Mouse (Mus musculus) midbrain, embryonic 11.5 days (tissue): ENCODE data around the gene Atp2a1. TPM values are rescaled to one million over a fixed set of nuclear protein-coding genes. Genes with fewer than 3 reads are reported as not detected.

Source experiments
- ATAC-seq: fragments of 200-750 bp; cut with Nextera tagmentation; 2 replicates; pipeline ENCODE4 v1.8.0; 2017; ENCODE audit warnings: moderate TSS enrichment, moderate library complexity; ENCODE audit not compliant: low FRiP score
- DNase-seq: peaks from one replicate; pipeline ENCODE4 v3.0.0; 2015; ENCODE audit warnings: low spot score; ENCODE audit errors: missing footprints
- H3K27ac ChIP-seq: fragments of 300-500 bp; sonication (generic); 2 replicates; pipeline ENCODE4 v1.5.1; 2014; ENCODE audit warnings: low read depth, low read length
- H3K27me3 ChIP-seq: fragments of 300-500 bp; sonication (generic); 2 replicates; pipeline ENCODE4 v1.6.1; 2014; ENCODE audit warnings: mild to moderate bottlenecking, low read length, moderate library complexity, mixed read lengths; ENCODE audit not compliant: control insufficient read depth, insufficient read depth
- H3K36me3 ChIP-seq: fragments of 300-500 bp; sonication (generic); 2 replicates; pipeline ENCODE4 v1.6.1; 2014; ENCODE audit warnings: mild to moderate bottlenecking, low read length, moderate library complexity, mixed read lengths; ENCODE audit not compliant: control insufficient read depth, insufficient read depth
- H3K4me1 ChIP-seq: fragments of 300-500 bp; sonication (generic); 2 replicates; pipeline ENCODE4 v1.6.1; 2014; ENCODE audit warnings: low read length; ENCODE audit not compliant: control insufficient read depth, insufficient read depth
- H3K4me2 ChIP-seq: fragments of 300-500 bp; sonication (generic); 2 replicates; pipeline ENCODE4 v1.6.1; 2014; ENCODE audit warnings: mild to moderate bottlenecking, moderate library complexity
- H3K4me3 ChIP-seq: fragments of 300-500 bp; sonication (generic); 2 replicates; pipeline ENCODE4 v1.5.1; 2014; ENCODE audit warnings: low read depth, low read length
- H3K9ac ChIP-seq: fragments of 300-500 bp; sonication (generic); 2 replicates; pipeline ENCODE4 v1.6.1; 2014; ENCODE audit warnings: low read length
- H3K9me3 ChIP-seq: fragments of 300-500 bp; sonication (generic); 2 replicates; pipeline ENCODE4 v1.6.1; 2016; ENCODE audit warnings: low read length; ENCODE audit not compliant: control insufficient read depth
- WGBS: fragments of 180-500 bp; shearing (Covaris S2); extraction: QIAGEN DNeasy Blood & Tissue Kit; methylation state at CpG from one replicate; pipeline ENCODE4 v1.1.7; 2014; 5-methylcytosine and 5-hydroxymethylcytosine counted together
- polyA plus RNA-seq: library from polyadenylated mRNA; unstranded; fragments of >200 nt; fragmentation: Nextera tagmentation; extraction: Ambion mirVana; gene quantifications from 2 replicates; pipeline ENCODE4 v1.2.1, GENCODE M21; 2014

Gene Atp2a1
- polyA plus RNA-seq, 1 experiment from 2014 or later: 0.38 TPM

GRCm38 (mm10) chr7:126397221-126397620, 65.7 kb downstream of the Atp2a1 start:
- 56% methylated on average over 6 of the region's 6 CpGs for WGBS
- H3K27me3 ChIP-seq: no peaks in the 10 kb centered on the region
- no peak for ATAC-seq
- peak overlapping the region; percentile 12; the same call in 1 of the 2 replicates for H3K9ac ChIP-seq
- H3K4me3 ChIP-seq: peak overlapping the region; percentile 72; the same call in 1 of the 2 replicates
- H3K27ac ChIP-seq: no peak overlapping the region
- H3K36me3 ChIP-seq: no peaks in the 10 kb centered on the region
- peak overlapping the region; percentile 11; the same call in 1 of the 2 replicates for H3K4me2 ChIP-seq
- DNase-seq: no peak
- peaks cover 4% of the 10 kb centered on the region for H3K4me1 ChIP-seq
- H3K9me3 ChIP-seq: no peaks in the 10 kb centered on the region

DNA sequence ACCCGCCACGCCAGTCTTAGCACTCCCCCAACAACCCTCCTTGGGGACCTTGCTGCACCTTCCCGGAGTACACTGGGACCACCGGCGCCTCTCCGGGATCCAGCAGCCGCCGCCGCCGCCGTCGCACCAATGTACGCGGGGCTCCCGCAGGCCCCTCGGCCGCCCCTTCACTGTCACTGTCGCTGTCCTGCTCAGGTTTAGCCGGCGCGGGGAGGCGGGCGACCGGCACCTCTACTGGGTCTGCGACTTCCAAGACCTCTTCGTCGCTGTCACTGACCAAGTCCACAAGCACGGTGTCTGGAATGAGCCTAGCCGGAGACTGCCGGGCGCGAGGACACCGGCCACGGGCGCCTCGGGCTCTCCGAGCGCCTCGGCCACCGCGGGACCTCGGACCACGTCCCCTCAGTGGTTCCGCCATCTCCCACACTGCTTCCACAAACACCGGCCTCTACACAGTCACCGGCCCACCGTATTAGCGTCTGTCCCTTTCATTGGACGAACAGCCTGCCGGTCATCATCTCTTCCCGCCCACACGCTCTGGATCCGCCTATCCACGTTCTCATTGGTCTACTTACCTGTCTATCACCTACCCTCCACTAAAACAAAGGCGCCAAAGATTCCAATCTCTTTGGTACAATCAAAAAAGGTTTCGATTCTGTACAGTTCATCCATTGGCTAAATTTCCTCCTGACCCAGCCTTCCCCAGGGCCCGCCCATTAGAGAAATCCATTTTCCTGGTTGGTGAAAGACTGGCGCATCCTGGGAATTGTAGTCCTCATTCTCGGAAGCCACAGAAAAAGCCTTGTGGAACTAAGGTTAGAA, 66.4 kb downstream of the Atp2a1 start, which contains the start of gene Nfatc2ip:
Gene Nfatc2ip (minus strand): TSS at position 440 of the 822 bp plus-strand sequence.
- WGBS: 0% methylated on average over 59 of the region's 59 CpGs
- Histone ChIP-seq H3K4me2 (peak within 1 kb of the TSS; percentile 73), H3K9ac (peak within 1 kb of the TSS; percentile 70), H3K27me3 (no peaks in the 10 kb centered on the region), H3K4me3 (peak within 1 kb of the TSS; percentile 72), H3K9me3 (no peaks in the 10 kb centered on the region), H3K27ac (no peak within 1 kb of the TSS), H3K36me3 (no peaks in the 10 kb centered on the region), H3K4me1 (peaks cover 4% of the 10 kb centered on the region)
- DNase-seq: peak; percentile 100
- peak; percentile 100 for ATAC-seq

Other genes with a start within 250 kb of the Atp2a1 start
- gene Sbk1, start 190.5 kb downstream of the Atp2a1 start, polyA plus RNA-seq: 133 and 162 TPM in 2 replicates
- 1.8 and 2.7 TPM in 2 replicates for gene Lat, start 93.5 kb downstream of the Atp2a1 start, polyA plus RNA-seq
- gene Spns1, start 85.7 kb downstream of the Atp2a1 start, polyA plus RNA-seq: 40.8 and 45.8 TPM in 2 replicates
- gene Nfatc2ip, start 66.4 kb downstream of the Atp2a1 start, polyA plus RNA-seq: 4.8 and 4.9 TPM in 2 replicates
- not detected in 2 replicates for gene Cd19, start 48.2 kb downstream of the Atp2a1 start, polyA plus RNA-seq
- gene Rabep2, start 34.3 kb downstream of the Atp2a1 start, polyA plus RNA-seq: 17.9 and 18.0 TPM in 2 replicates
- 38.1 and 44.6 TPM in 2 replicates for gene Sh2b1, start 12.3 kb upstream of the Atp2a1 start, polyA plus RNA-seq
- gene Tufm, start 24.3 kb upstream of the Atp2a1 start, polyA plus RNA-seq: 133 and 146 TPM in 2 replicates
- 52.7 and 58.6 TPM in 2 replicates for gene Atxn2l, start 40.3 kb upstream of the Atp2a1 start, polyA plus RNA-seq
- 189 and 198 TPM in 2 replicates for gene Eif3c, start 103.3 kb upstream of the Atp2a1 start, polyA plus RNA-seq
- gene Apobr, start 121.8 kb upstream of the Atp2a1 start, polyA plus RNA-seq: 0.46 and 0.57 TPM in 2 replicates
- 22.4 and 23.4 TPM in 2 replicates for gene Cln3, start 122.7 kb upstream of the Atp2a1 start, polyA plus RNA-seq
- gene Il27, start 131.8 kb upstream of the Atp2a1 start, polyA plus RNA-seq: not detected in 2 replicates
- 2.8 and 3.4 TPM in 2 replicates for gene Nupr1, start 167.8 kb upstream of the Atp2a1 start, polyA plus RNA-seq
- 44.4 and 49.4 TPM in 2 replicates for gene Sgf29, start 186.2 kb upstream of the Atp2a1 start, polyA plus RNA-seq
- gene Sult1a1, start 213.3 kb upstream of the Atp2a1 start, polyA plus RNA-seq: 0.10 and 0.69 TPM in 2 replicates
- 158 and 180 TPM in 2 replicates for gene Bola2, start 232.3 kb upstream of the Atp2a1 start, polyA plus RNA-seq
- gene Slx1b, start 232.7 kb upstream of the Atp2a1 start, polyA plus RNA-seq: 10.2 and 10.3 TPM in 2 replicates
- gene Coro1a, start 244.7 kb upstream of the Atp2a1 start, polyA plus RNA-seq: 46.2 TPM in 2 replicates